Mouse (Mus musculus): Measurements from ENCODE around the gene Camta1. TPM values are rescaled to one million over a fixed set of nuclear protein-coding genes. Genes with fewer than 3 reads are reported as not detected.

The Camta1 gene
- polyA plus RNA-seq, 1 experiment from 2014 or later: 106 TPM

- WGBS: 90% methylated on average over 15 of the region's 15 CpGs
These were observed 110.3 kb downstream of the Camta1 start for GRCm38 (mm10) chr4:151751270-151751945.

DNA sequence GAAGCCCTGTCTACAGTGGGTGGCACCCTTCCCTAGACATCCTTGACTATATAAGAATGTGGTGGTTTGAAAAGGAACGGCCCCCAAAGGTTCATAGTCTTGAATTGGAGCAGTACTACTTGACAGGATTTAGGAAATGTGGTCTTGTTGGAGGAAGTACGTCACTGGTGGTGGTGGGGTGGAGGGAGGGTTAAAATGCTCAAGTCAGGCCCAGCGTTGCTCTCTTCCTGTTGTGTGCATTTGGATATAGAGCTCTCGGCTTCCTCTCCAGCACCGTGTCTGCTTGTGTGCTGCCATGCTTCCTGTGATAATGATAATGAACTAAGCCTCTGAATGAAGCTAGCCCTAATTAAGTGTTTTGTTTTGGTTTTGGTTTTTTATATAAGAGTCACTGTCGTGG is 114.0 kb downstream of the Camta1 start:
- Histone ChIP-seq H3K9ac (ENCODE audit: low read length) (no peak overlapping the region), H3K27ac (replicated peaks; ENCODE audit: low read depth, low read length) (no peak overlapping the region), H3K27me3 (ENCODE audit: control insufficient read depth, insufficient read depth, low read length) (no peaks in the 10 kb centered on the region), H3K4me2 (ENCODE audit: low read depth, severe bottlenecking) (no peak overlapping the region), H3K9me3 (ENCODE audit: control insufficient read depth, low read length) (no peaks in the 10 kb centered on the region), H3K36me3 (ENCODE audit: control insufficient read depth, insufficient read depth, low read length) (no peaks in the 10 kb centered on the region), H3K4me1 (ENCODE audit: control insufficient read depth, insufficient read depth, low read length) (no peaks in the 10 kb centered on the region), H3K4me3 (ENCODE audit: low read depth, low read length) (no peak overlapping the region)
- ATAC-seq (ENCODE audit: insufficient number of reproducible peaks, low FRiP score, low TSS enrichment, low read depth): no peak
- 80% methylated on average over 6 of the region's 6 CpGs for WGBS
- DNase-seq (ENCODE audit: low spot score): no peak

More at GRCm38 (mm10) chr4:151751270-151751945, 110.3 kb downstream of the Camta1 start:
- Histone ChIP-seq H3K4me3 (ENCODE audit: low read depth, low read length) (no peak overlapping the region), H3K4me1 (ENCODE audit: control insufficient read depth, insufficient read depth, low read length) (no peaks in the 10 kb centered on the region; the same call in 1 of the 2 replicates), H3K4me2 (ENCODE audit: low read depth, severe bottlenecking) (no peak overlapping the region), H3K9ac (ENCODE audit: low read length) (no peak overlapping the region), H3K27ac (replicated peaks; ENCODE audit: low read depth, low read length) (no peak overlapping the region), H3K9me3 (ENCODE audit: control insufficient read depth, low read length) (no peaks in the 10 kb centered on the region), H3K27me3 (ENCODE audit: control insufficient read depth, insufficient read depth, low read length) (no peaks in the 10 kb centered on the region), H3K36me3 (ENCODE audit: control insufficient read depth, insufficient read depth, low read length) (no peaks in the 10 kb centered on the region)
- ATAC-seq (ENCODE audit: insufficient number of reproducible peaks, low FRiP score, low TSS enrichment, low read depth) (no peak), DNase-seq (ENCODE audit: low spot score) (no peak)

GRCm38 (mm10) chr4:151746002-151746606 is 115.6 kb downstream of the Camta1 start:
- peaks cover 2% of the 10 kb centered on the region; the same call in 1 of the 2 replicates for H3K4me1 ChIP-seq (ENCODE audit: control insufficient read depth, insufficient read depth, low read length)
- no peaks in the 10 kb centered on the region for H3K36me3 ChIP-seq (ENCODE audit: control insufficient read depth, insufficient read depth, low read length)
- no peaks in the 10 kb centered on the region for H3K27me3 ChIP-seq (ENCODE audit: control insufficient read depth, insufficient read depth, low read length)
- H3K4me3 ChIP-seq (ENCODE audit: low read depth, low read length): no peak overlapping the region
- WGBS: 71% methylated on average over 9 of the region's 9 CpGs
- no peak overlapping the region for H3K9ac ChIP-seq (ENCODE audit: low read length)
- DNase-seq (ENCODE audit: low spot score) (no peak), ATAC-seq (ENCODE audit: insufficient number of reproducible peaks, low FRiP score, low TSS enrichment, low read depth) (no peak)
- H3K27ac ChIP-seq (replicated peaks; ENCODE audit: low read depth, low read length): no peak overlapping the region
- H3K4me2 ChIP-seq (ENCODE audit: low read depth, severe bottlenecking): no peak overlapping the region
- H3K9me3 ChIP-seq (ENCODE audit: control insufficient read depth, low read length): no peaks in the 10 kb centered on the region

DNA sequence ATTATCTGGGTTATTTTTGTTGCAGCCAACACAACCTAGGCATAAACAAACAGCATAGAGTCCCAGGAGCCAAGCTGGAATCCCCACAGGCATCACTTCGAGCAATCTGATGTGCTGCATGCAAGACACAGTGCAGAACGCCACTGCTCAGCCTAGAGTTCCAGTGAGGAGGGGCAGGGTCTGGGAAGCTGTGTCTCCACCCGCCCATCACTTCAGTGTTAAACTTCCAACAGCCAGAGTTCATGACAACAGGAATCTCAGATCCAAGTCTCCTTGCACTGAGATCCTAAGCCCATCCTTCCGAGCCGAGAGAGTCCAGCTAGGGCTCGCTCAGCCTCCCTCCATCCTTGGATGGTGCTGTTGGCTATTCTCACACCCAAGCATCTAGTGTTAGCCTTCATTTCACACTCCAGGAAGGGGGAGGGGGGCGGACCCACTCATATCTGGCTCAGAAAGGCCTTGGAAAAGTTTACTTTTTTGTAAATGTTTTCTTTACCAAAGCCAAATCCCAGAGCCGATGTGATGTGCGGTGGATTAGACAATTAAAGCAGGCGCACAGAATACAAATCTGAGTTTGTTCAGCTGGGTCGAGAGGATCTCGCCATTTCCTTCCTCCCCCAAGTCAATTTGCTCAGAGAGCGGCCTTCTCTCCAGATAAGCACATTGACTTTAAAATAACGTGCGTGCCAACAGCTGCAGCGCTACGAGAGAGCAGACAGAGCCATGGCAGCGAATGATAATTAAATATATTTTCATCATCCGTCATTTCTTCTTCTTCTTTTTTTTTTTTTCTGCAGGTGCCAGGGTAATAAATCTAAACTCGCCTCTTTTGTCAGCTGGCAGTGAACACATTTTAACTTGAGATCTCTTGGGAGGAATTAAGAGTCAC is 120.2 kb downstream of the Camta1 start:
- 75% methylated on average over 20 of the region's 20 CpGs for WGBS
- H3K27ac ChIP-seq (replicated peaks; ENCODE audit: low read depth, low read length): no peak overlapping the region
- H3K4me2 ChIP-seq (ENCODE audit: low read depth, severe bottlenecking): no peak overlapping the region
- ATAC-seq (ENCODE audit: insufficient number of reproducible peaks, low FRiP score, low TSS enrichment, low read depth) (no peak), DNase-seq (ENCODE audit: low spot score) (no peak)
- no peaks in the 10 kb centered on the region for H3K36me3 ChIP-seq (ENCODE audit: control insufficient read depth, insufficient read depth, low read length)
- H3K9me3 ChIP-seq (ENCODE audit: control insufficient read depth, low read length): no peaks in the 10 kb centered on the region
- no peak overlapping the region for H3K4me3 ChIP-seq (ENCODE audit: low read depth, low read length)
- H3K27me3 ChIP-seq (ENCODE audit: control insufficient read depth, insufficient read depth, low read length): no peaks in the 10 kb centered on the region
- H3K9ac ChIP-seq (ENCODE audit: low read length): no peak overlapping the region
- peaks cover 2% of the 10 kb centered on the region; the same call in 1 of the 2 replicates for H3K4me1 ChIP-seq (ENCODE audit: control insufficient read depth, insufficient read depth, low read length)

DNA sequence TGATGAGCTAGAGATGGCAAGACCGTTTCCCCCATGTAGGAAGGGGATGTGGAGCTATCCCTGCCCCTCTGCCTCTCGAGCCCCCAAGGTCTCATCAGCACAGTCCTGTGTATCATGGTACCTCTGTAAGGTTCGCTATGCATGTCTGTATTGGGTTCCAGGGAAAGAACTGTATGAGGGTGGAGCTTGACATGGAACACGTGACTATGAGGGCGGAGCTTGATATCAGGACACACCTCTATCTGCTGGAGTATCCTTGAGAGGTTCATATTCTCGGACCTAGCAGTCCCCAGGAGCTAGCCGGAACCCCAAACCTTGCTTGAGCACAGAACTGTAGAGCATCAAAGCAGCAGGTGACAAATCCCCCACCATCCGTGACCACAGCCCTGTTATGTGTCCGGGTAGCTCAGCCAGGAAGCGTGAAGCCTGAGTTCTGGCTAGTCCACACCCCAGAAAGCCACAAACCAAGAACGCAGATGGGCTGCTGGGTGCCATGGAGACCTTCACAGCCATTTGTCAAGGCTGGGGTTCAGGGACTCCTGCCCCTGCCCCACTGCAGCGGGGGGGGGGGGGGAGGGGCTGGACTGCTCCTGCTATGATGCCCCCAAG is 122.2 kb downstream of the Camta1 start:
- 86% methylated on average over 12 of the region's 12 CpGs for WGBS

DNA sequence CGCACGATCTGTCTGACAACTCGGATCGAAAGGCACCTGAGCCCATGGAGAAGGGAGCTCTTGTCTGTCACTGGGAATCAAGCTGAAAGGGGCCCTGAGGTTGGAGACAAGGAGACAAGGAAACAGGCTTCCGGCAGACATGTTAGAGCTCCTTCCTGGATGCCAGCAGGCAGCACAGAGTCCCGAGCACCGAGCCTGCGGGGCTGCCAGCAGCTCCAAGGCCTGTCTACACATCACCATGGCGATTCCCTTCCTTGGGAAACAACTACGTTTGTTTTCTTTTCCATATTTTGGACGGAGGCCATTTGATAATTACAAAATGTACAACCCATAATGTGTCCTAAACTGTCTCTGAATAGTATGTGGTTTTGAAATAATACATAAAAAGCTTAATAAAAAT is 122.8 kb downstream of the Camta1 start:
- no peaks in the 10 kb centered on the region for H3K36me3 ChIP-seq (ENCODE audit: control insufficient read depth, insufficient read depth, low read length)
- no peaks in the 10 kb centered on the region for H3K27me3 ChIP-seq (ENCODE audit: control insufficient read depth, insufficient read depth, low read length)
- DNase-seq (ENCODE audit: low spot score) (no peak), ATAC-seq (ENCODE audit: insufficient number of reproducible peaks, low FRiP score, low TSS enrichment, low read depth) (no peak)
- peaks cover 2% of the 10 kb centered on the region; the same call in 1 of the 2 replicates for H3K4me1 ChIP-seq (ENCODE audit: control insufficient read depth, insufficient read depth, low read length)
- 89% methylated on average over 11 of the region's 11 CpGs for WGBS
- no peak overlapping the region for H3K27ac ChIP-seq (replicated peaks; ENCODE audit: low read depth, low read length)
- no peak overlapping the region for H3K4me3 ChIP-seq (ENCODE audit: low read depth, low read length)
- no peak overlapping the region for H3K4me2 ChIP-seq (ENCODE audit: low read depth, severe bottlenecking)
- no peaks in the 10 kb centered on the region for H3K9me3 ChIP-seq (ENCODE audit: control insufficient read depth, low read length)
- H3K9ac ChIP-seq (ENCODE audit: low read length): no peak overlapping the region

More for the DNA sequence above, 122.2 kb downstream of the Camta1 start:
- H3K9ac ChIP-seq (ENCODE audit: low read length): no peak overlapping the region
- H3K9me3 ChIP-seq (ENCODE audit: control insufficient read depth, low read length): no peaks in the 10 kb centered on the region
- H3K27ac ChIP-seq (replicated peaks; ENCODE audit: low read depth, low read length): no peak overlapping the region
- DNase-seq (ENCODE audit: low spot score): no peak
- no peaks in the 10 kb centered on the region for H3K36me3 ChIP-seq (ENCODE audit: control insufficient read depth, insufficient read depth, low read length)
- no peak for ATAC-seq (ENCODE audit: insufficient number of reproducible peaks, low FRiP score, low TSS enrichment, low read depth)
- no peak overlapping the region for H3K4me2 ChIP-seq (ENCODE audit: low read depth, severe bottlenecking)
- H3K4me1 ChIP-seq (ENCODE audit: control insufficient read depth, insufficient read depth, low read length): peaks cover 2% of the 10 kb centered on the region; the same call in 1 of the 2 replicates
- no peaks in the 10 kb centered on the region for H3K27me3 ChIP-seq (ENCODE audit: control insufficient read depth, insufficient read depth, low read length)
- no peak overlapping the region for H3K4me3 ChIP-seq (ENCODE audit: low read depth, low read length)

DNA sequence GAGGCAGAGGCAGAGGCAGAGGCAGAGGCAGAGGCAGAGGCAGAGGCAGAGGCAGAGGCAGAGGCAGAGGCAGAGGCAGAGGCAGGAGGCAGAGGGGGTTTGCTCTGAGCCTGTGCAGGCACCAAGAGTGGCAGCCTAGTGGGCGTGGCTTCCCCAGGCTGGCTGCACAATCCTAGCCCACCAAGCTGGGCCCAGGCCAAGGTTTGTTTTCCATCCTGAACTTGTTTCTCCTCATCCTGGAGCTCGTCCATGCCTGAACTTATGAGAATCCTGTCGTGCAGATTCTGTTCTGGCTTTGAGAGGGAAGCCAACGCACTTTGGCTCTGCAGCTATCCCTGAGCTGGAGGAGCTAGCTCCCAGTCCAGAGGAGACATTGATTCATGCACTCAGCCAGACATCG is 123.4 kb downstream of the Camta1 start:
- no peak overlapping the region; the same call in 1 of the 2 replicates for H3K4me2 ChIP-seq (ENCODE audit: low read depth, severe bottlenecking)
- H3K27ac ChIP-seq (replicated peaks; ENCODE audit: low read depth, low read length): no peak overlapping the region
- H3K4me3 ChIP-seq (ENCODE audit: low read depth, low read length): no peak overlapping the region
- 79% methylated on average over 5 of the region's 5 CpGs for WGBS
- ATAC-seq (ENCODE audit: insufficient number of reproducible peaks, low FRiP score, low TSS enrichment, low read depth) (no peak), DNase-seq (ENCODE audit: low spot score) (no peak)
- H3K4me1 ChIP-seq (ENCODE audit: control insufficient read depth, insufficient read depth, low read length): peaks cover 2% of the 10 kb centered on the region; the same call in 1 of the 2 replicates
- H3K27me3 ChIP-seq (ENCODE audit: control insufficient read depth, insufficient read depth, low read length): no peaks in the 10 kb centered on the region
- no peak overlapping the region for H3K9ac ChIP-seq (ENCODE audit: low read length)
- H3K9me3 ChIP-seq (ENCODE audit: control insufficient read depth, low read length): no peaks in the 10 kb centered on the region
- H3K36me3 ChIP-seq (ENCODE audit: control insufficient read depth, insufficient read depth, low read length): no peaks in the 10 kb centered on the region

DNA sequence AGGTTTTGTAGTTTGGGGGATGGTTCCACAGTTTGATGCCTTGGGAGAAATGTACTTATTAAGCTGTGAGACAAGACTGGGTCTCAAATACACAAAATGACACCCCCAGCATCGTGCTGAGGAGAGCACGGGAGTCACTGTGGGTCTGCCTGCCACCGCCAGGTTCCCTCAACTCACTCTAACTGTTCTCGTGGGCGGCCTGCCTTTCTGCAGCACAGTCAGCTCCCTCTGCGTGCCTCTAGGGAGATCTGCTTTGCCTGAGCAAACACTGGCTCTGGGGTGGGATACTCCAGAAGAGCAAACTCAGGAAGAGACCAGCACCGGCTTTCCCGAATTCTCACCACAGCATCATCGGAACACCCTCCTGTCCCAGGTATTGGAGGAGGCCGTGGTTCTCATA is 129.0 kb downstream of the Camta1 start:
- DNase-seq (ENCODE audit: low spot score): no peak
- Histone ChIP-seq H3K27me3 (ENCODE audit: control insufficient read depth, insufficient read depth, low read length) (no peaks in the 10 kb centered on the region), H3K36me3 (ENCODE audit: control insufficient read depth, insufficient read depth, low read length) (no peaks in the 10 kb centered on the region), H3K4me2 (ENCODE audit: low read depth, severe bottlenecking) (no peak overlapping the region), H3K9me3 (ENCODE audit: control insufficient read depth, low read length) (no peaks in the 10 kb centered on the region), H3K9ac (ENCODE audit: low read length) (no peak overlapping the region), H3K4me3 (ENCODE audit: low read depth, low read length) (no peak overlapping the region), H3K4me1 (ENCODE audit: control insufficient read depth, insufficient read depth, low read length) (no peaks in the 10 kb centered on the region), H3K27ac (replicated peaks; ENCODE audit: low read depth, low read length) (no peak overlapping the region)
- no peak for ATAC-seq (ENCODE audit: insufficient number of reproducible peaks, low FRiP score, low TSS enrichment, low read depth)
- WGBS: 78% methylated on average over 10 of the region's 10 CpGs

Measured in limb, embryonic 11.5 days (tissue).